Mouse (Mus musculus) heart, adult 2 months (tissue): ENCODE data around the gene Kifc3.

ENCODE experiments used
- CTCF ChIP-seq: fragments of 200-600 bp; IDR thresholded peaks from 2 replicates; pipeline ENCODE4 v1.8.1; 2022; ENCODE audit warnings: antibody characterized with exemption, mild to moderate bottlenecking, moderate library complexity
- EP300 ChIP-seq: fragments of 200-500 bp; IDR thresholded peaks from 2 replicates; pipeline ENCODE4 v1.6.1; 2011; ENCODE audit warnings: low read depth, low read length, control low read depth; ENCODE audit not compliant: insufficient read depth
- POLR2A ChIP-seq: fragments of 200-500 bp; IDR thresholded peaks from 2 replicates; pipeline ENCODE4 v1.6.1; 2011; ENCODE audit warnings: mild to moderate bottlenecking, low read depth, low read length, control low read depth; ENCODE audit not compliant: insufficient read depth

DNA sequence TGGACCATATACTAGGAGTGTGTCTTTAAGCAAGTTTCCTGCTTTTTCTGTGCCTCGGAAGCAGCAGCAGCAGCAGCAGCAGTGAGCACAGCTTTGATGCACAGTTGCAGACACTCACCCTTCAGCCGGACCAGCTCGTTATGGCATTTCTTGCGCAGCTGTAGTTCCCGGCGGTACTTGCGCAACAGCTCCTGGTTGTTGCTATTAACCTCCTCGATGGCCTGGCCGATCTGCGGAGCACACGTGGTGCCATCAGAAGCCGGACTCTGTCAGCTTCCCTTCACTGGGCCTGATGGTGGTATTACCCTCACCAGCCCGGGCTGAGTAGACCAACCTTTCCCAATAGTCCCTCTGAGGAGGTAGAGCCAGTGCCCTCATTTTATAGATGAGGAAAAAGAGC, 95.3 kb downstream of the Kifc3 start:
- TF ChIP-seq POLR2A (no peak), CTCF (no peak), EP300 (no peak)
